Mouse (Mus musculus) spleen, adult 2 months (tissue): ENCODE results near the gene Bcas2. TPM values are rescaled to one million over a fixed set of nuclear protein-coding genes. Genes with fewer than 3 reads are reported as not detected.

Experiments used
- DNase-seq, 2 experiments: peaks; one replicate each; pipeline versions ENCODE4 v3.0.0 to v3.0.0-alpha.2; 2012 to 2021; ENCODE audit warnings: low spot score in 2 of 2, low read depth in 1 of 2
- H3K27ac ChIP-seq: fragments of 200-500 bp; 2 replicates; pipeline ENCODE4 v1.5.1; 2012; ENCODE audit warnings: low read length, inconsistent platforms; ENCODE audit not compliant: insufficient read depth
- H3K27me3 ChIP-seq: fragments of 200-500 bp; 2 replicates; pipeline ENCODE4 v1.6.1; 2012; ENCODE audit warnings: mild to moderate bottlenecking, moderate library complexity, low read length, inconsistent platforms; ENCODE audit not compliant: control insufficient read depth, insufficient read depth
- H3K36me3 ChIP-seq: fragments of 200-500 bp; 2 replicates; pipeline ENCODE4 v1.6.1; 2012; ENCODE audit warnings: mild to moderate bottlenecking, low read length, inconsistent platforms; ENCODE audit not compliant: control insufficient read depth, insufficient read depth
- H3K4me1 ChIP-seq: fragments of 200-500 bp; 2 replicates; pipeline ENCODE4 v1.6.1; 2011; ENCODE audit warnings: inconsistent platforms; ENCODE audit not compliant: control insufficient read depth, insufficient read depth, insufficient read length
- H3K4me3 ChIP-seq: fragments of 200-500 bp; 2 replicates; pipeline ENCODE4 v1.5.1; 2011; ENCODE audit warnings: mild to moderate bottlenecking, inconsistent platforms; ENCODE audit not compliant: insufficient read depth, insufficient read length; ENCODE audit errors: extremely low read depth
- CTCF ChIP-seq: fragments of 200-500 bp; IDR thresholded peaks from 2 replicates; pipeline ENCODE4 v1.5.1; 2011; ENCODE audit warnings: mild to moderate bottlenecking, inconsistent platforms; ENCODE audit not compliant: insufficient read depth, insufficient read length, insufficient replicate concordance; ENCODE audit errors: extremely low read depth
- POLR2A ChIP-seq: fragments of 200-500 bp; IDR thresholded peaks from 2 replicates; pipeline ENCODE4 v1.6.1; 2011; ENCODE audit warnings: low read depth, low read length, inconsistent platforms
- whole genome bisulfite sequencing: fragments of 180-500 bp; shearing (Covaris S2); methylation state at CpG from one replicate; pipeline ENCODE4 v1.1.7; 2018; 5-methylcytosine and 5-hydroxymethylcytosine counted together
- polyA plus RNA-seq: library from polyadenylated mRNA; depleted of rRNA; stranded (reverse); fragments of >200 nt; gene quantifications from 2 replicates; pipeline ENCODE4 v1.2.3, GENCODE M21; 2012

Bcas2 gene
- polyA plus RNA-seq, 1 experiment: 15.3 TPM

GRCm38 (mm10) chr3:103142366-103142765 lies 29.1 kb upstream of the Bcas2 start:
- 93% methylated on average over 10 of the region's 10 CpGs for WGBS
- no peaks in the 10 kb centered on the region; the same call in 1 of the 2 replicates for H3K4me1 ChIP-seq
- H3K36me3 ChIP-seq: no peaks in the 10 kb centered on the region
- no peak for DNase-seq
- no peaks in the 10 kb centered on the region for H3K27me3 ChIP-seq
- H3K4me3 ChIP-seq: no peak overlapping the region
- no peak for TF ChIP-seq CTCF
- TF ChIP-seq POLR2A: no peak
- H3K27ac ChIP-seq: no peak overlapping the region

- Histone ChIP-seq H3K27ac (no peak overlapping the region), H3K4me1 (no peaks in the 10 kb centered on the region), H3K36me3 (no peaks in the 10 kb centered on the region), H3K4me3 (no peak overlapping the region), H3K27me3 (no peaks in the 10 kb centered on the region)
- 92% methylated on average over 2 of the region's 2 CpGs for WGBS
- TF ChIP-seq CTCF: no peak
- TF ChIP-seq POLR2A: no peak
- no peak for DNase-seq
These were observed 26.1 kb upstream of the Bcas2 start for GRCm38 (mm10) chr3:103145336-103145735.

GRCm38 (mm10) chr3:103145791-103146190 lies 25.7 kb upstream of the Bcas2 start:
- Histone ChIP-seq H3K4me3 (no peak overlapping the region), H3K36me3 (no peaks in the 10 kb centered on the region), H3K4me1 (no peaks in the 10 kb centered on the region), H3K27ac (no peak overlapping the region), H3K27me3 (no peaks in the 10 kb centered on the region)
- 93% methylated on average over 4 of the region's 4 CpGs for WGBS
- TF ChIP-seq POLR2A (no peak), CTCF (no peak)
- DNase-seq: no peak

- Histone ChIP-seq H3K27ac (no peak overlapping the region), H3K27me3 (no peaks in the 10 kb centered on the region), H3K4me1 (no peaks in the 10 kb centered on the region), H3K36me3 (no peaks in the 10 kb centered on the region), H3K4me3 (no peak overlapping the region)
- WGBS: 93% methylated on average over 23 of the region's 23 CpGs
- TF ChIP-seq CTCF: no peak
- no peak for TF ChIP-seq POLR2A
- DNase-seq: no peak
These were observed 24.9 kb upstream of the Bcas2 start for GRCm38 (mm10) chr3:103146330-103147166.

- 86% methylated on average over 4 of the region's 4 CpGs for WGBS
- H3K4me1 ChIP-seq: no peaks in the 10 kb centered on the region
These were observed 23.7 kb upstream of the Bcas2 start for GRCm38 (mm10) chr3:103147775-103148174.

GRCm38 (mm10) chr3:103148941-103149340 lies 22.5 kb upstream of the Bcas2 start:
- no peaks in the 10 kb centered on the region for H3K36me3 ChIP-seq

More at GRCm38 (mm10) chr3:103147775-103148174, 23.7 kb upstream of the Bcas2 start:
- Histone ChIP-seq H3K27me3 (no peaks in the 10 kb centered on the region), H3K4me3 (no peak overlapping the region), H3K27ac (no peak overlapping the region), H3K36me3 (no peaks in the 10 kb centered on the region)
- TF ChIP-seq CTCF (no peak), POLR2A (no peak)
- DNase-seq: no peak

GRCm38 (mm10) chr3:103153761-103154160 lies 17.7 kb upstream of the Bcas2 start:
- Histone ChIP-seq H3K4me3 (no peak overlapping the region), H3K36me3 (no peaks in the 10 kb centered on the region)
- no peak for DNase-seq

More at GRCm38 (mm10) chr3:103148941-103149340, 22.5 kb upstream of the Bcas2 start:
- WGBS: 54% methylated on average over 10 of the region's 10 CpGs
- no peak for TF ChIP-seq POLR2A
- no peak for TF ChIP-seq CTCF
- H3K4me1 ChIP-seq: no peaks in the 10 kb centered on the region
- no peak overlapping the region for H3K27ac ChIP-seq
- DNase-seq: no peak
- H3K27me3 ChIP-seq: no peaks in the 10 kb centered on the region
- H3K4me3 ChIP-seq: no peak overlapping the region

More at GRCm38 (mm10) chr3:103153761-103154160, 17.7 kb upstream of the Bcas2 start:
- TF ChIP-seq POLR2A: no peak
- no peak for TF ChIP-seq CTCF
- Histone ChIP-seq H3K27ac (no peak overlapping the region), H3K27me3 (no peaks in the 10 kb centered on the region), H3K4me1 (no peaks in the 10 kb centered on the region)
